Mouse (Mus musculus) G1E (cell line): Measurements from ENCODE around the gene Uri1.

ENCODE experiments used
- CTCF ChIP-seq: IDR thresholded peaks from 2 replicates; pipeline ENCODE4 v1.5.1; 2012; ENCODE audit warnings: low read depth, low read length, inconsistent platforms, mixed read lengths
- GATA1 ChIP-seq: IDR thresholded peaks from 2 replicates; pipeline ENCODE4 v1.6.1; 2012; ENCODE audit warnings: borderline replicate concordance, low read length, inconsistent platforms, mixed read lengths
- GATA2 ChIP-seq: IDR thresholded peaks from 2 replicates; pipeline ENCODE4 v1.6.1; 2012; ENCODE audit warnings: low read depth, low read length, inconsistent platforms, borderline replicate concordance

GRCm38 (mm10) chr7:37922999-37923398 lies 100.4 kb downstream of the Uri1 start:
- TF ChIP-seq CTCF: 0 out of 2 replicates have a peak, but pooled peaks have one; percentile 3
- no peak for TF ChIP-seq GATA1
- no peak for TF ChIP-seq GATA2
